Mouse (Mus musculus) MEL (cell line): ENCODE measurements around the gene Prkcq.

Experiments used
- CHD2 ChIP-seq: IDR thresholded peaks from 2 replicates; pipeline ENCODE4 v1.6.1; 2011; ENCODE audit warnings: low read length, improper control_type of control experiment
- CTCF ChIP-seq, 3 experiments: IDR thresholded peaks in 2 of 3; conservative IDR thresholded peaks in 1 of 3; 2 replicates each; pipeline ENCODE4 v1.5.1; 2011 to 2012; ENCODE audit warnings: low read length in 3 of 3, low read depth in 2 of 3, mild to moderate bottlenecking in 2 of 3, improper control_type of control experiment in 1 of 3, inconsistent platforms in 1 of 3, mixed read lengths in 1 of 3, moderate library complexity in 1 of 3; ENCODE audit not compliant: control insufficient read depth in 1 of 3, insufficient read depth in 1 of 3, poor library complexity in 1 of 3, severe bottlenecking in 1 of 3
- EP300 ChIP-seq, 2 experiments: IDR thresholded peaks; 2 replicates each; pipeline ENCODE4 v1.6.1; 2011; ENCODE audit warnings: improper control_type of control experiment in 2 of 2, low read length in 2 of 2, low read depth in 1 of 2, mild to moderate bottlenecking in 1 of 2
- MAX ChIP-seq: IDR thresholded peaks from 2 replicates; pipeline ENCODE4 v1.6.1; 2011; ENCODE audit warnings: low read length, improper control_type of control experiment
- NELFE ChIP-seq: IDR thresholded peaks from 2 replicates; pipeline ENCODE4 v1.6.1; 2011; ENCODE audit warnings: low read depth, low read length, improper control_type of control experiment
- NRF1 ChIP-seq: IDR thresholded peaks from 2 replicates; pipeline ENCODE4 v1.6.1; 2014; ENCODE audit warnings: low read depth, mild to moderate bottlenecking, inconsistent platforms, low read length, improper control_type of control experiment, moderate library complexity; ENCODE audit not compliant: poor library complexity, insufficient read depth, severe bottlenecking
- POLR2A ChIP-seq, 2 experiments: IDR thresholded peaks; 2 replicates each; pipeline ENCODE4 v1.6.1; 2011 to 2012; ENCODE audit warnings: low read length in 2 of 2, mild to moderate bottlenecking in 2 of 2, control low read depth in 1 of 2, improper control_type of control experiment in 1 of 2, low read depth in 1 of 2, moderate library complexity in 1 of 2; ENCODE audit not compliant: control insufficient read depth in 1 of 2, insufficient read depth in 1 of 2, poor library complexity in 1 of 2
- TCF12 ChIP-seq: IDR thresholded peaks from 2 replicates; pipeline ENCODE4 v1.6.1; 2014; ENCODE audit warnings: low read depth, mild to moderate bottlenecking, inconsistent platforms, low read length, improper control_type of control experiment, moderate library complexity
- USF1 ChIP-seq: IDR thresholded peaks from 2 replicates; pipeline ENCODE4 v1.6.1; 2014; ENCODE audit warnings: low read depth, mild to moderate bottlenecking, inconsistent platforms, low read length, improper control_type of control experiment, moderate library complexity
- ZKSCAN1 ChIP-seq: IDR thresholded peaks from 2 replicates; pipeline ENCODE4 v1.6.1; 2012; ENCODE audit warnings: low read depth, mild to moderate bottlenecking, inconsistent platforms, low read length, improper control_type of control experiment, moderate library complexity

- TF ChIP-seq USF1 = no peak
- no peak for TF ChIP-seq CTCF (IDR thresholded peaks at IDR 0.05 in 2 of 3, conservative IDR thresholded peaks at IDR 0.05 in 1 of 3; ENCODE audit: control insufficient read depth in 1 of 3, insufficient read depth in 1 of 3, low read depth in 2 of 3, low read length in 3 of 3, poor library complexity in 1 of 3, severe bottlenecking in 1 of 3)
- no peak for TF ChIP-seq NELFE
- no peak for TF ChIP-seq POLR2A (IDR thresholded peaks at IDR 0.05; ENCODE audit: control insufficient read depth in 1 of 2, insufficient read depth in 1 of 2, low read depth in 1 of 2, low read length in 2 of 2, poor library complexity in 1 of 2)
- no peak for TF ChIP-seq EP300 (IDR thresholded peaks at IDR 0.05; ENCODE audit: low read depth in 1 of 2, low read length in 2 of 2)
- no peak for TF ChIP-seq MAX
- TF ChIP-seq ZKSCAN1 = no peak
- TF ChIP-seq TCF12 = no peak
- TF ChIP-seq NRF1 = no peak
- no peak for TF ChIP-seq CHD2
Measured at GRCm38 (mm10) chr2:11181510-11181909, 9.6 kb downstream of the Prkcq start.
